Mouse (Mus musculus): ENCODE measurements around the gene Fdxacb1. TPM values are rescaled to one million over a fixed set of nuclear protein-coding genes. Genes with fewer than 3 reads are reported as not detected.

Gene Fdxacb1
- 11.8 and 13.2 TPM in 2 replicates for polyA plus RNA-seq (2015; fragmentation: Nextera tagmentation; extraction: Ambion mirVana)

- H3K9me3 ChIP-seq (replicated peaks), result no peaks in the 10 kb centered on the region
- ATAC-seq (ENCODE audit: low read depth), result peak; percentile 97
- no peaks in the 10 kb centered on the region for H3K27me3 ChIP-seq
- H3K9ac ChIP-seq, result peak within 1 kb of the TSS; percentile 80
- peak within 1 kb of the TSS; percentile 72 for H3K4me3 ChIP-seq (replicated peaks)
- peak; percentile 95 for DNase-seq
- peaks cover 27% of the 10 kb centered on the region for H3K36me3 ChIP-seq
- H3K4me1 ChIP-seq (replicated peaks), result peaks cover 43% of the 10 kb centered on the region
- H3K4me2 ChIP-seq, result peak within 1 kb of the TSS; percentile 87
- 3% methylated on average over 59 of the region's 59 CpGs for WGBS (ENCODE audit: insufficient replicate concordance)
- H3K27ac ChIP-seq, result peak within 1 kb of the TSS; percentile 93
Observed at GRCm38 (mm10) chr9:50768107-50769002, at the start of gene Fdxacb1. Gene Fdxacb1, plus strand, starts transcription at chr9:50768236.

GRCm38 (mm10) chr9:50718878-50719277 is 49.2 kb upstream of the Fdxacb1 start:
- H3K36me3 ChIP-seq, result no peaks in the 10 kb centered on the region
- no peak overlapping the region for H3K9ac ChIP-seq
- H3K4me3 ChIP-seq (replicated peaks), result no peak overlapping the region
- H3K4me1 ChIP-seq (replicated peaks), result no peaks in the 10 kb centered on the region
- no peak for DNase-seq
- H3K9me3 ChIP-seq (replicated peaks), result no peaks in the 10 kb centered on the region
- ATAC-seq (ENCODE audit: low read depth), result no peak
- WGBS (ENCODE audit: insufficient replicate concordance), result 52% methylated on average over 4 of the region's 4 CpGs
- H3K27ac ChIP-seq, result no peak overlapping the region
- H3K4me2 ChIP-seq, result no peak overlapping the region
- H3K27me3 ChIP-seq, result peaks cover 8% of the 10 kb centered on the region; the same call in 1 of the 2 replicates

DNA sequence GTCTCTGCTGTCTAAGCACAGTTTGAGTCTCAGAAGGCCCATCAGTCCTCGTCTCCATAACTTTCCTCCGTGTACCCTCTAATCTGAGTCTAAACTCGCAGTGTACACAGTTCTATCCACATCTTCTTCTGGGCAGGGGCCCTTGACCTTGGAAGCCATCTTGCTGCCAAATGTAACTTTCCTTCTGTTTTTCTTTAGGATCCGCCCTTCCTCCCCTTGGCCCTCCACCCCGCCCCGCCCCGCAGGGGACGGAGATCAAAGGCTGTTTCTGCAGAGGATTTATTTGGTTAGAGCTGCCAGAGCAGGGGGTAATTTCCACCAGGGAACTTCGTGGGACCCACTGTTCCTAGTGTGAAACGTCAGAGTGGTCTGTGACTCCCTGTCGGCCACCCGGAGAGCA is 47.0 kb upstream of the Fdxacb1 start:
- no peaks in the 10 kb centered on the region for H3K4me1 ChIP-seq (replicated peaks)
- no peak overlapping the region for H3K4me2 ChIP-seq
- H3K9me3 ChIP-seq (replicated peaks), result no peaks in the 10 kb centered on the region
- peaks cover 20% of the 10 kb centered on the region for H3K27me3 ChIP-seq
- 40% methylated on average over 12 of the region's 12 CpGs for WGBS (ENCODE audit: insufficient replicate concordance)
- no peaks in the 10 kb centered on the region for H3K36me3 ChIP-seq
- no peak overlapping the region for H3K27ac ChIP-seq
- ATAC-seq (ENCODE audit: low read depth), result no peak
- H3K9ac ChIP-seq, result no peak overlapping the region
- DNase-seq, result no peak
- H3K4me3 ChIP-seq (replicated peaks), result no peak overlapping the region

DNA sequence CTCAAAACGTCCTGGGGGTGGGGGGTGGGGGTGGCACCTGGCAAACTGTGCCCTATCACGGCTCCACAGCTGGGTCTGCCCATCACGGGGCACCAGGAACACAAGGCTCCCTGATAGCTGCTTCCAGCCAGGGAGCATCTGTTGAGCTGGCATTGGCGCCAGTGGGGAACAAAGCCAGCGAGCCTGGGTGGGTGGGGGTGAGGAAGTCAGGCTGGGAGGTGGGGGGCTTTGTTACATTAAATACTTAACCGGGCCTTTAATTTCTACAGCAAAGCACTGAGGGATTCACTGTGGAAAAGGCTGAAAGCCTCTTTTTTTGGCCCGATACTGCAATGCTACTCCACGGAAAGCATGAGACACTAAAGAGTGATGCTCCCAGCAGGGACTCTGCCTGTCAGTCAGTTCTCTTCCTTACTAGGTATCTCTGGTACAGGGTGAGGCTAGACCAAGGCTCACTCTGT is 45.6 kb upstream of the Fdxacb1 start:
- Histone ChIP-seq H3K9ac (no peak overlapping the region), H3K4me1 (replicated peaks) (0 out of 2 replicates have a peak, but pooled peaks cover under 1% of the 10 kb centered on the region), H3K4me3 (replicated peaks) (no peak overlapping the region), H3K36me3 (no peaks in the 10 kb centered on the region), H3K27me3 (peaks cover 31% of the 10 kb centered on the region), H3K9me3 (replicated peaks) (no peaks in the 10 kb centered on the region), H3K27ac (no peak overlapping the region), H3K4me2 (no peak overlapping the region)
- 40% methylated on average over 8 of the region's 8 CpGs for WGBS (ENCODE audit: insufficient replicate concordance)
- DNase-seq, result no peak
- ATAC-seq (ENCODE audit: low read depth), result no peak

- Histone ChIP-seq H3K9me3 (replicated peaks) (no peaks in the 10 kb centered on the region), H3K4me2 (no peak overlapping the region), H3K9ac (no peak overlapping the region), H3K36me3 (no peaks in the 10 kb centered on the region), H3K4me3 (replicated peaks) (no peak overlapping the region), H3K27me3 (peaks cover 40% of the 10 kb centered on the region), H3K27ac (no peak overlapping the region), H3K4me1 (replicated peaks) (0 out of 2 replicates have a peak, but pooled peaks cover 2% of the 10 kb centered on the region)
- no peak for DNase-seq
- WGBS (ENCODE audit: insufficient replicate concordance), result 65% methylated on average over 7 of the region's 7 CpGs
- ATAC-seq (ENCODE audit: low read depth), result no peak
Observed at GRCm38 (mm10) chr9:50723406-50723805, 44.6 kb upstream of the Fdxacb1 start.

GRCm38 (mm10) chr9:50724147-50724546 is 43.9 kb upstream of the Fdxacb1 start:
- ATAC-seq (ENCODE audit: low read depth), result no peak
- Histone ChIP-seq H3K9me3 (replicated peaks) (no peaks in the 10 kb centered on the region), H3K4me3 (replicated peaks) (no peak overlapping the region), H3K4me2 (no peak overlapping the region), H3K4me1 (replicated peaks) (0 out of 2 replicates have a peak, but pooled peaks cover 2% of the 10 kb centered on the region), H3K27me3 (peaks cover 47% of the 10 kb centered on the region), H3K36me3 (no peaks in the 10 kb centered on the region), H3K27ac (no peak overlapping the region), H3K9ac (no peak overlapping the region)
- no peak for DNase-seq
- WGBS (ENCODE audit: insufficient replicate concordance), result 73% methylated on average over 2 of the region's 2 CpGs

GRCm38 (mm10) chr9:50724661-50725330 is 43.2 kb upstream of the Fdxacb1 start:
- Histone ChIP-seq H3K36me3 (no peaks in the 10 kb centered on the region), H3K27ac (no peak overlapping the region), H3K9me3 (replicated peaks) (no peaks in the 10 kb centered on the region), H3K27me3 (peaks cover 47% of the 10 kb centered on the region), H3K9ac (no peak overlapping the region), H3K4me3 (replicated peaks) (no peak overlapping the region), H3K4me1 (replicated peaks) (0 out of 2 replicates have a peak, but pooled peaks cover 2% of the 10 kb centered on the region), H3K4me2 (no peak overlapping the region)
- DNase-seq (no peak), ATAC-seq (ENCODE audit: low read depth) (no peak)
- WGBS (ENCODE audit: insufficient replicate concordance), result 34% methylated on average over 3 of the region's 3 CpGs

DNA sequence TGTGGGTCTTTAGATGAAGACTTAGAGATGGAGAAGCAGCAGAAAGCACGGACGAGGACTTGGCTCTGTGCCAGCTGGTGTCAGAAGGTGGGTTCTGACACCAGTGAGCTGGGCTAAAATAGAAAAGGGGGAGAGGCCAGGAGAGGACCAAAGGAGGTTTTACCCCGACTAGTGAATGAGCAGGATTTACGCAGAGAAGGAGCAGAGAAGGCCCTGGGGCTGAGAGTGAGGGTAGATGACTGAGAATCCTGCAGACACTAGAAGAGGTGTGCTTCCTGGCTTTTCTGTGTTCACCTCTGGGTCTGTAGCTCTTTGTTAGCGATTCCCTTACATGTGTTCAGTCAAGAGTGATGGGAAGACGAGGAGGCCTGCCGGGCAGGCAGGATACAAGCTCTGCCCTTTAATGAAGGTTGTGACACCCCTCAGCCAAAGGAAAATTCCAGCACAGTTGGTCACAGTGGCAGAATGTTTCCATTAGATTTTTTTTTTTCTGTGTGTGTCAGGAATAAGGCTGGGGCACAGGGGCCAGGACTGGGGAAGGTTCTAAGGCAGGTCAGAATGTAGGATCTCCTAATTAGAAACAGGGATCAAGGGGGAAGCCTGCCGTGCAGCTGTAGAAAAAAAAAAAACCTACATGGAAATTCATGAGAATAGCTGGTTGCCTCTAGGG is 42.0 kb upstream of the Fdxacb1 start:
- 60% methylated on average over 8 of the region's 8 CpGs for WGBS (ENCODE audit: insufficient replicate concordance)
- H3K36me3 ChIP-seq, result no peaks in the 10 kb centered on the region
- H3K27ac ChIP-seq, result no peak overlapping the region
- no peak for DNase-seq
- H3K27me3 ChIP-seq, result peaks cover 47% of the 10 kb centered on the region
- no peak for ATAC-seq (ENCODE audit: low read depth)
- 0 out of 2 replicates have a peak, but pooled peaks cover 2% of the 10 kb centered on the region for H3K4me1 ChIP-seq (replicated peaks)
- H3K4me3 ChIP-seq (replicated peaks), result no peak overlapping the region
- no peak overlapping the region for H3K4me2 ChIP-seq
- no peaks in the 10 kb centered on the region for H3K9me3 ChIP-seq (replicated peaks)
- H3K9ac ChIP-seq, result no peak overlapping the region

DNA sequence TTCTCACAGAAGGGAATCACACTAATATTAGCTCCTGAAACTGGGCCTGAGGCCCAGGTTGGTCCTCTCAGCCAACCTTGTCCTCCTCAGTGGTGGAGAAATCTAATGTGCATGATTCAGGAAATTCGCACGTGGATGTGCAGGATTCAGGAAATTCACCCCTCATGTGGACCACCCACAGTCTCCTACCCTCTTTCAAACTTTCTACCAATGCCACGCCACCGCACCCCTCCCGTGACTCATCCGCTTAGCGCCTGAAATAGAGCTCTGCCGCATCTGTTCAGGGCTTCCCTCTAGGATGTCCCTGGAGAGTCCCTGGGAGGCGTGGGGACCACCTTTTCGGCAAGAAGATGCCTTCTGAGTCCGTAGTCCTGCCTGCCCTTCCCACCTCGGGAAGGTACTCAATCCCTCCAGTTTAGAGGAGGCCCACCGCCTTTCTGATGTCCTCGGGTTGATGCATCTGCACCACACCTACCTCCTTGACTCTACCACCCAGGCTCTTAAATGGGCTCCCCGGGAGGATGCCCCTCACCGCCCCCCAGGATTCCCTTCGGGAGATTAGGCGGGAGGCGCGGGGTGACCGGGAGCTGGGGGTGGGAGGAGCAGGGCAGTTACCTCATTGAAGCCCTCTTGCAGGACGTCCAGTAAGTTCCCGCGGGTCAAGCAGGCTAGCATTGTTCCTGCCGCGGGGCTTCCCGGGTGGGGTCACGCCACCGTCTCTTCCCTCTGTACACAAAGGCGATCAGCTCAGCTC is 40.7 kb upstream of the Fdxacb1 start:
- Histone ChIP-seq H3K27me3 (peaks cover 47% of the 10 kb centered on the region), H3K4me1 (replicated peaks) (0 out of 2 replicates have a peak, but pooled peaks cover 2% of the 10 kb centered on the region), H3K9me3 (replicated peaks) (no peaks in the 10 kb centered on the region), H3K4me2 (peak overlapping the region; percentile 70), H3K9ac (peak overlapping the region; percentile 8; the same call in 1 of the 2 replicates), H3K27ac (no peak overlapping the region), H3K4me3 (replicated peaks) (peak overlapping the region; percentile 57), H3K36me3 (no peaks in the 10 kb centered on the region)
- DNase-seq, result no peak
- no peak for ATAC-seq (ENCODE audit: low read depth)
- 13% methylated on average over 30 of the region's 30 CpGs for WGBS (ENCODE audit: insufficient replicate concordance)

- ATAC-seq (ENCODE audit: low read depth) (peak; percentile 68; the same call in 1 of the 2 replicates), DNase-seq (peak; percentile 8)
- 0 out of 2 replicates have a peak, but pooled peaks cover 2% of the 10 kb centered on the region for H3K4me1 ChIP-seq (replicated peaks)
- peak overlapping the region; percentile 8; the same call in 1 of the 2 replicates for H3K9ac ChIP-seq
- peak overlapping the region; percentile 70 for H3K4me2 ChIP-seq
- peak overlapping the region; percentile 57 for H3K4me3 ChIP-seq (replicated peaks)
- no peak overlapping the region for H3K27ac ChIP-seq
- WGBS (ENCODE audit: insufficient replicate concordance), result under 1% methylated on average over 45 of the region's 45 CpGs
- H3K27me3 ChIP-seq, result peaks cover 47% of the 10 kb centered on the region
- H3K36me3 ChIP-seq, result no peaks in the 10 kb centered on the region
- no peaks in the 10 kb centered on the region for H3K9me3 ChIP-seq (replicated peaks)
Observed at GRCm38 (mm10) chr9:50727925-50728651, 39.9 kb upstream of the Fdxacb1 start.

All from liver, embryonic 13.5 days (tissue).